Mouse (Mus musculus) lung, adult 18-20 months (tissue): ENCODE results near the gene Anxa7.

ENCODE experiments used
- DNase-seq, 2 experiments: peaks; one replicate each; pipeline ENCODE4 v3.0.0; 2022; ENCODE audit warnings: mixed read lengths in 2 of 2

Anxa7 gene

DNA sequence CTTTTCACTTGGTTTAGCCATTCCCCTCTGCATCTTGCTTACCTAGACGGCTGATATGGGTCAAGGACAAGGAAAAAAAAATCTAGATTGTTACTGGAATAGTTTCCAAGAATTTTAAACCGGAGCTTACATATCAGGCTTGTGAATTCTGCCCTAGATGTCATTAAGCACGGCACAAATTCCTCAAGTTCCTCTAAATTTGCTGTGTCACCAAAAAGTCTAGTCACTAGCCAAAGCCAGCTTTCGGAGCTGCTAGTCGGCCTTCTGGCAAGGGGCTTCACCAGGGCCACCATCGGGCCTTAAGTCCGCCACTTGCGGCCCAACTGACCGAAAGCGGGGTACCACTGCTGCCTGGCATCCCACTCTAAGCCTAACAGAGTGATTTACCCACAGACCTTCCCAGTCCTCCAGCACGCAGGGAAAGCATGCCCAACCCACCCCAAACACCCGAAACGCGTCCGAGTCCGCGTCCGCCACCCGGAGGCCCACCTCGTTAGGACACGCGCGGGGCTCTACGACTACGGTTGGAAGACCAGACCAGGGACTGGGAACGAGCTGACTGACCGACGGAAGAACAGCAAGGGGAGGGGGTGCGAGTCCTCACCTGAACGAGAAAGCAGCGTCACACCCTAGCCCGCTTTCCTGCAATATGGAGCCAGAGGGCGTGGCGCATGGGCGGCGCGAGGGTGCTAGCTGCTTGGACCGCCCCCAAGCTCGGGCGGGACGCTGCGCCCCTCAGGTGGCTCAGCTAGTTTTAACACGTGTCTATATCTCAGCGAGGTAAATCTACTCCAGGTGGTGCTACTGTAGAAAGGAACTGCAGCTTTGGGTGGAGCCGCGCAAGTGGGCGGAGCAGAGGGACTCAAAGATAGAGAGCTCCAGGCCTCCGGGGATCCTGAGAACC is at the start of gene Anxa7:
Anxa7 (minus strand) TSS at position 843 of the 904 bp plus-strand sequence.
- DNase-seq, result peak; percentile 89 to 92

DNA sequence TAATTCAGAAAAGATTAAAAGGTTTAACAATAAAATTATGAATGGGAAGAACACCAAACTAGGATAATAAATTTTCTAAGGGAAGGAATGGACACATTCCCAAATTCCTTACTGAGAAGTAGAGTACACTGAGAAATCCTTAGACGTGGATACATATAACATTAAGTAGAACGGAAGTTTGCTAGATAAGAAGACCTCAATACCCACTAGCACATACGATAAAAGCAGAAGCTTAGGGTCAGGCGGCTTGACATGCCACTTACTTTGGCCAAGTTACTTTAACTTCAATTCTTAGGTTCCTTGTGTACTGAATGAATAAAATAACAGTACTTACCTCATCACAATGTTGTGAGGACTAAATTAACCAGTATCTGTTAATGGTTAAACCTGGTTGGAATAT is 49.7 kb upstream of the Anxa7 start:
- no peak for DNase-seq

DNA sequence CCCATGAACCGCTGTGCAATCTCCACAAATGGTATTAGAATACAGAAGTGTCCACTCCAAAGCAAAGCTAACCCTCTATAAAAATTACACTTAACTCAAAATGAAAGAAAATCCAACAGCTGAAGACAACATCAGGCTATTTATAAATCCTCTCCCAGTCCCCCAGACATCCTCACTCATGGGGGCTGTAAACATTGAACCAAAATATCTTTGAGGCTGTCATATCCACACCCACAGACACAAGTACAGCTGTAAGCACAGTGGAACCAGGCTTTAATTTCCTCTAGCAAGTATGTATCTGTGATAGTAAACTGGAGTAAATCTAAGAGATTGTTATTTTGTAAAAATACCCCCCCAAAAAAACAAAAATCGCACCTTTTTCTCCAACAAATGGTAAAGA is 40.2 kb upstream of the Anxa7 start:
- DNase-seq, result no peak

DNA sequence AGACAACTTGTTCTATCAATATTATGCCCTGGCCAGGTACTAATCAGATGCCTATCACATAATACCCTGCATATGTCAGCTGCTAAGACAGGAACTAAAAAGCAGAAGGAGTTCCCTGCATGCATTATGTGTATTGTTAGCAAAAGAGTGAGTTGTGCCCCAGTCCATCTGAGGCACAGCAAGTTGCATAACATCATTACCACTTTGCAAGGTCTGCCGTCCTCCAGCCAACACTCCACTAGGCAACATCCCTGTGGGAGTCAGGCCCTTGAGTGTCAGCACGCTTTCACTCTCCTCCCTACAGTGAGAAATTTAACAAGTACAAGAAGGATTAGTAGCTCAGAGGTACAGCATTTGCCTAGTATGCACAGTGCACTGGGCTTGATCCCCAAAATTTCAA is 28.5 kb upstream of the Anxa7 start:
- DNase-seq, result no peak

DNA sequence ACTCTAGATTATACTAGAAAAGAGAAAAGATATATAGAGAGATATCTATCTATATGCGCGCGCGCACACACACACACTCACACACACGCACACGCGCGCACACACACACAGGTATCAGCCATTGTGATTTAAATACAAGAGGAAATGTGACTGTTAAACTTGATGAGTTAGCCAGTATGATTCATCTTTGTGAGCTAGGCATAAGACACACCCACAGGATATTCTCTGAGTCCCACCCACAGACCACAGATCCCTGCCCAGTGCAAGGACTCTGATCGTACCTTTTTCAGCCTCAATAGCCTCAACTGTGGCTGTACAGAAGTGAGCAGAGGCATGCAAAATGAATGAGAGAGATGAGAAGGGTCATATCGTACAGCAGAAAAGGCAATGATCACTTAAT is 23.0 kb upstream of the Anxa7 start:
- no peak for DNase-seq

DNA sequence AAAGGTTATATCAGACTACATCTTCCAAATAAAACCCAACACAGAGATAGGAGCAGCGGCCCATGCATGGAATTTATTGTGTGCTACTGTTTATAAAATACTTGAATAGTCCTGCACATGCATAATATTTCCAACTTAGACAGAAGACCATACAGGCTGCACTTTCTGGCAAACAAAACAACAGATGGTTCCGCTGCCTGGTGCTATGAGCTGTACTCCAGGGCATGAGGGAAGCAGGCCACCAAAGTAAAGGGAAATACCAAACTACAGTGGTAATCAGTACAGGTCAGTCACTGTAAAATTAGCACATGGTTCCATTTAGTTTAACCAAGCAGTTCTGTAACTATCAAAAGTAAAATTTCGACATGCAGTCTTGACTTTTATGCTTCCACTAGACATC is 20.0 kb upstream of the Anxa7 start:
- DNase-seq, result no peak

DNA sequence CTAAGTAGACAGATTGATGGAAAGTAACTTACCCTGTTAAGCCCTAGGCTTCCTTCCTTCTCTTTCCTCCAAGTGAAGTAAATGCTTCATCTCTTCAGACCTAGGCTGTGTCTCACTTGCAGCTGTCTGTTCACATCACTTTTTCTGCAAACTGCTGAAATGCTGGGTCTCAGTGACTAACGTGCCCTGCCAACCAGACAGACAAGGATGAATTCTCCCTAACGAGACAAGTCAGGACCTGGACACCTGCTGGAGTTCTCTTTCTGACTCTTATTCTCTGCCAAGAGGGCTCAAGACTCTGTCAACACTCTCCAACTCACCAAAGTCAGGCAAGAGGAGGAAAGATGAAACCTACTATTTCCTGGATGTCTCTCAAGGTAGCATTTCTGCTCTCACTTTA is 16.7 kb upstream of the Anxa7 start, which contains the start of gene Mss51:
Mss51 (minus strand) TSS at position 299 of the 400 bp plus-strand sequence.
- no peak for DNase-seq

DNA sequence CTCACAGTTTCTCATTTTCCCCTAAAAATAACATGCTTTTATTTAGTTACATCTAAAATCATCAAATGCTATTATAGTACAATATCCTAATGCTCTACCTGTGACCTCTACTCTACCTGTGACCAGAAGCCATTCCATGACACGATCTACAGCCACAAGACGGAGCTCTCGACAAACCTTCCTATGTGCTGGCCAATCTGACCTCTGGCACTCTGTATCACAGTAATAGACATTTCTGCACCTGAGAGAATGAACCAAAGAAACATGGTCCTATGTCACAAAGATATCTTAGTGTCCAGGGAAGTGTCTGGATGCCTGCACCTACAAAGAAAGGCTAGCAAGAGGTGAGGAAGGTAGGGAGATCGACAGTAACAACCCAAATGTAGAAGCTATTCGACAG is 6.1 kb upstream of the Anxa7 start:
- DNase-seq, result no peak

DNA sequence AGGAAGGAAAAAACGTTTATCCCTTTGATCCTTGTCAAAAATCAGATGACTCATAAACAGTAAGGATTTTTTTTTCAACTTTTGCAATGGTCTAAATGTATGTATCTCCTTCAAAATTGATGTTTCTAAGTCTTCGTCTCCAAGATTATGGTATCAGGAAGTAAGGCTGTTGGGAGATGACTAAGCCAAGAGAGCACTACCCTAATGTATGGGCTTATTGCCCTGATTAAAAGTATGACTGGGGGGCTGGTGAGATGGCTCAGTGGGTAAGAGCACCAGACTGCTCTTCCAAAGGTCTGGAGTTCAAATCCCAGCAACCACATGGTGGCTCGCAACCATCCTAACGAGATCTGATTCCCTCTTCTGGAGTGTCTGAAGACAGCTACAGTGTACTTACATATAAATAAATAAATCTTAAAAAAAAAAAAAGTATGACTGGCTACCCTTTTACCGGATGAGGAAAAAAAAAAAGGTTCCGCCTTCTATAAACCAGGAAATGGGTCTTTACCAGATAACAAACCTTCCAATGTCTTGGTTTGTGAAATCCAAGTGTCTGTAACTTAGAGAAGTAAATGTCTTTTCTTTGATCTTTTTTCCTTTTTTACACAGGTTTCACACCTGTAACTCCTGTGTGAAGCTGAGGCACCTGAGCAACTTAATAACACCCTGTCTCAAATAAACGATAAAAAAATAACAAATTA is 2.3 kb upstream of the Anxa7 start:
- no peak for DNase-seq

DNA sequence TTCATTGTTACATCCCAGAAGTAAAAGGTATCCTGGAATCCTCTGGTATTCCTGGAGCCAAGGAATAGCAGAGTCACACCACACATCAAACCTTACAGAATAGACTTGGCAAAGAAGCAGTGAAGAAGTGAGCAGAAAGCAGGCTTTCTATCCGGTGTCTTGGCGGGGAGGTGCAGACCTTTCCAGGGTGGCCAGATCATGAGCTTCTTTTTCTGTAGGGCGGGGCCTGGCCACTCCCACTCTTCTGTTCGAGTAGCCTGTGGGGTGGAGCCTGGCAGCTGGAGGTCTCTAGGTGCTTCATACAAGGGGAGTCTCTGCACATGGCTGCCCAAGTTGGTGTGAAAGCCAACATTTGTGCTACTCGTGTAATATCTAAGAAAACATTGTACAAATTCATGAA is 1.3 kb upstream of the Anxa7 start:
- peak; percentile 41 to 46 for DNase-seq

DNA sequence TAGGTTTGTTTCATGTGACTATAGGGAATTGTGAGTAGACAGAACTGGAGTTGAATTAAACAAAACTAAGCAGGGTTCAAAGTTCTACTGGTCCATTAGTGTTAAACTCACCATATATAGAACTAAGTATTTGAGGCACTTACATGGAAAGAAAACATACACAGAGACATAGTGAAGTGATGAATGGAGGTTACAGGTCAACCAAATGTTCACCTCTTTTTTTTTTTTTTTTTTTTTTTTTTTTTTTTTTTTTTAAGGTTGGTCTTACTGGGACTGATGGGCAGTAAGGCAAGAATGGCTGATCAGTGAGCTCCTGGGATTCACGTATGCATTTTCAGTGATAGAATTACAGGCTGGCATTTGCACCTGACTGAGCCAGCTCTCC is 254 bp upstream of the Anxa7 start:
- no peak for DNase-seq

DNA sequence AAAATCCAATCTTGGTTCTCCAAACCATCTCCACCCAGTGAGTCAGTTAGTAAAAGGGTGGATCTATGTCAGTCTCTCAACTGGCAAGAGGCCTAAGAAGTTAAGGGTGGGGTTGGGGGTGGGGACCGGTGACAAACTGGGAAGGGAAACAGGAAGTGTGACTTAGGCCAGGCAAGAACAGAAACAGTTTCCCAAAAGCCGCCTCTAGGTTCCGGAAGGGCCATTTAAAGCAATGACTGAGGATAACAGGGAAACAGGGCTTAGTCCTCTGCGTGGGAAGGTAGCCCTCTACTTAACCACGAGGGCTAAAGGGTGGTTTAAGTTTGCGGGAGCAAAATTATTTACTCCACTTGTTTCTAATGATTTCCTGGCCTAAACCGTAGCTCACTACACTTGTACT is 1.1 kb downstream of the Anxa7 start:
- peak; percentile 71 to 82 for DNase-seq

DNA sequence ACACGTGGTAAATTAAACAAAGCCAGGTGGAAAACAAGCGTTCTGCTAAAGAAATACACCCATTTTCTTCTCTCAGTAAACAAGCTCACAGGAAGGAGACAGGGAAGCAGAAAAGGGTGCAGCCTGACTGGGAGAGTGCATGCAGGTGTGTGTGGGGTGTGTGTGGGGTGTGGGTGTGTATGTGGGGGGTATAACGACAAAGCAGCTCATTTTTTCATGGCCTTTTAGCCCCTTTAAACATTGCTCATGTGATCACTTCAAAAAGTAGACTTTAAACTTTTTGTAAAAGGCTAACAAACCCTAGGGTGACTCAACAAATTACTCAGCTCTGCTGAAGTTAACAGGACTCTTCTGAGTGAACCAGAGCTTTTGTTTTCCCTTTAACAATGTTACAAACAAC is 1.5 kb downstream of the Anxa7 start:
- no peak for DNase-seq

DNA sequence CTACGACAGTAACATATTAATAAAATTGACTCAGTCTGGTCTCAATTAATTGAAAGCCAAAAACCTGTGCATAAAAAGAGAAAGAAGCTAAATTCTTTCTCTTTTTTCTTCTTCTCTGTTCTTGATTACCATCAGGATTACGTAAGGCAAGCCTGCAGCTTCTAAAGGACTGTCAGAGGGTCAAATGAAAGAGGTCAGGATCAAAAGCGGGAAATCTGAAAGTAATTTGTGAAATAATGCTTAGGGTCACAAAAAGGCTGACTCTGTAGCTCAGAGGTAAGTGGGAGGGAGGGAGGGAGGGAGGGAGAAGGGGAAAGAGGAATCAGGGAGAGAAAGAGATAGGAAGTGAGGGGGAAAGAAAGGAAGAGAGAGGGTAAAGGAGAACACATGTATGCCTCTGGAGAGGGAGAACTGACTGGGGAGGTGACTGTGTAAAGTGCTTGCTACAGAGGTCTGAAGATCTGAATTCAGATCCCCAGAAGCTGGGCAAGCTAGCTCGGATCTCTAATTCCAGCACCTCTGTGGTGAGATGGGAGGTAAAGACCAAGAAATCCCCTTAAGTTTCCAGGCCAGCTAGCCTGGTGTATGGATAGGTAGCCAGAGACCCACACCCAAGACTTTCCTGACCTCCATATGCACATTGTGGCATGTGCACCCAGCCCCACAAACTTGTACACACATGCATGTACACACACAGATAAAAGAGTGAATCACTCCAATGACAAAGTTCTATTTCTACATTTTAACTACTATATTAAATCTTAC is 2.5 kb downstream of the Anxa7 start:
- DNase-seq, result no peak

DNA sequence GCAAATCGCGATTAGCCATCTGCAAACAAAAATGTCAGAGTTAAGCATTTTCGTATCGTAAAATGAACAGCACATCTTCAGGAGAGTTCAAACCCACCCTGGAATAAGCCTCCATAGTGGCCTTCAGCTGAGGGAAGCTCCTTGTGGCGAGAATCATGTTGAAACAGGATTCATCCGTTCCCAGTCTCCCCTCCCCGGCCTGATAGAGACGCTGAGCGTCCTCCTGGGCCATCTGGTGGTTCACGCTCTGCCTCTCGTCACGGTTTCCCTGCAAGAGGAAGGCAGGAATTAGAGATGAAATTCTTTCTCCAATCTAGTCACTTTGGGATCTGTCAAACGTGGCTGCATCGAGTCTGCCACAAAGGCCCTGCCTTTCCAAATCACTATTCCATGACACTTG is 19.7 kb downstream of the Anxa7 start:
- DNase-seq, result no peak

DNA sequence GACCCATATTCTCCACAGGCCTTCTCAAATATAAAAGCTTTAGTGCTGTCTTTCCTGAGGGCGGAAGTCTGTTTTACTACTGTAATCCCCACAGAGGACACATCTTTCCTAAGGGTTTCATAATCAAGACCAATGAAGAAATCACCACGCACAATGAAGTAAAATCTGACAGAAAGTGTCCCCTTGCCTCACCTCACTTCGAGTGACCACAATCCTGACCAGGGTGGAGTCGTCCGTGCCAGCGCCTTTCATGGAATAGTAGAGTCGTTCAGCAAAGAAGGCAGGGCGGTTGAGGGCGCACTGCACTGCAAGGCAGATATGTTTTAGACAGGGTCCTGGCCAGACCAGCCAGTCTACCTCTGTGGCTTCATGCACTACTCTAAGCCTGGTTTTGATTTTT is 21.6 kb downstream of the Anxa7 start:
- DNase-seq, result no peak

DNA sequence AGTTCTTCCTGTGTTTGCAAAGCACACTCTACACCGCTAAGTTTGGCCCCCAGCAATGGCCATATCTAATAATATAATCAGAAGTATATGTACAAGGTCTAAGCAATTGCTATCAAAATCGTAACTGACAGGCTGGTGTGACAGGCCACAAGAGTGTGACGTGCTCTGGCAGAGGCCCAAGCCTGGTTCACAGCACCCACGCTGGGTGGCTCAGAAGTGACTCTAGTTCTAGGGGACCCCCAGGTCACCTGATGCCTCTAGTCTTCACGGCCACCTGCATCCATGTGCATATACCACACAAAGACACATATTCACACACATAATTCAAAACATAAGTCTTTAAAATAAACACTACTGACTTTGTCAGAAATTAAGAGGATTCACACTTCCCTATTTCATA is 27.0 kb downstream of the Anxa7 start:
- no peak for DNase-seq

DNA sequence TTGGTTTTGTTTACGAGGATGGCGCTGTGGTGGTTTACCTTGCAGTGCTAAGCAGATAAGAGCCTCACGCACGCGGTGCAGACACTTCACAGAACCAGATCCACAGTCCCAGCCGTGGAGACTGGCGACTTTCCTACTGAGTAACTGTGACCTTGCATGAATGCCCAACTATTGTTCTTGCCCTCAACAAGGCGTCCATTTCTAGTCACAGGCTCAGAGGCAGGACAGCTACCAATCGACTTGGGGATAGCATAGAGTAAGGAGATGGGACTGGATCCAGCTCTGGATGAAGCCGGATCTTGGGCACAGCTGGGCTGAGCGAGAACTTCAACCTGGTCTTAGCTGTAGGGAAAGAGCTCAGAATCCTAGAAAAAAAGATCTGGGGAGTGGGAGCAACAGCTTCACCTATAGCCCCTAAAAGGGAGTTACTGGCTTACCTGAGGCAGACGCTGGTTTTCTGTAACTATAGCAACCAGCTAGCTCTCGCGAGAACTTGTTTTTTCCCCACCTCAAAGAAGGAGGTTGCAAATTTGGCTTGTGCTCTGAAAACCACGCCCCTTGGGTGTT is 28.1 kb downstream of the Anxa7 start, which contains the start of gene Cfap70:
Cfap70 (minus strand) TSS at position 462 of the 567 bp plus-strand sequence.
- peak; percentile 68 to 78 for DNase-seq

DNA sequence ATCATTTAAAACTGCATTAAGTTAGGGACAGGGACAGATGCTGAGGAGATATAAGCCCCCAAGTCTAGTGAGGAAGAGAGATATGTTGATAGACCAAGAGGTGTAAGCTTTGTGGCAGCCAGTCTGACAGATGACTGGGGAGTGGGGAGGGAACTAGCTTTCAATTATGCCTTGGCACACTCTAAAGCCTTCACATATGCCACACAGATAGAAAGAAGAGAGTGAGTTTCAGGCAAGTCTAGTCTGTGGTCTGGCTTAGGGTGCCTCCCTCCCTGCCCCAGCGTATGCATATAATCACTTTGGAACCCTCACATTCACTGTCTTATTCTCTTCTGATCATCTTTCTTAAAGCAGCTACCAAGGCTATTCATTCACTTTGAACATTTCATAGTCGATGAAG is 28.6 kb downstream of the Anxa7 start:
- DNase-seq, result no peak

DNA sequence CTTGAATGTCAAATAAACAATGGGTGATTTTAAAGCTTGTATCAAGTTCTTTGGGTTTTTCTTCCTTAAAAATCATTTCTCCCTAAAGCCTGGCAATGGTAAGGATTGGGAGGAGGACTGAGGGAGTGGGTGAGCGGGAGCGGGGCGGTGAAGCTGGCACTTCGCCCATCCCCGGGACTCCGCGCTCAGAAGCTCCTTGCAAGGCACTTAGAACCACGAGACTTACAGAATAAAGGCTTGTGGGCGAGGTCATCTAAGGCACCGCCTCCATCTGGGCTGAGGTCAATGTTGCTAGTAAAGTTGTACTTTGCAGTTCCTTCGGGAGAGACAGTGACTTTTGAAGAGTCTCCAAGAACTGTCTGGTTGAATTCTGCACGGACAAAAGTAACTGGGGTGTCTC is 32.7 kb downstream of the Anxa7 start:
- DNase-seq, result peak in 1 of 2 experiments; percentile 10

DNA sequence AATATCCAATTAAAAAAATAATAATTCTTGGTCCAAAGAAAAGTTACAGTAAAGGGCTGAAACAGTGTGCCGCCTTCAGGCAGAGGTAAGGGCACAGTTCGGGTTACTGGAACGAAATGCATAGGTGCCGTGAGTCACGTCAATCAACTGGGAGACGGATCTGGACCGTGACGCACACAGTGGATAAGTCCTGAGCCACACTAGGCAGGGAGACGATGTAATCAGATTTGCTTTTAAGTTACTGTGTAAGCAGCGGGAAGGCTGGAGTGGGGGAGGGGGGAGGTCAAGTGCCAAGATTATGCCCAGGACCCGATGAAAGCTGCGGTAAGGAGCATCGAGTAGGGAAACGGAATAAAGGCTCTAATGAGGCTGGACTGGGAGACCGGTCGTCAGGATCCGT is 37.7 kb downstream of the Anxa7 start:
- DNase-seq, result no peak

DNA sequence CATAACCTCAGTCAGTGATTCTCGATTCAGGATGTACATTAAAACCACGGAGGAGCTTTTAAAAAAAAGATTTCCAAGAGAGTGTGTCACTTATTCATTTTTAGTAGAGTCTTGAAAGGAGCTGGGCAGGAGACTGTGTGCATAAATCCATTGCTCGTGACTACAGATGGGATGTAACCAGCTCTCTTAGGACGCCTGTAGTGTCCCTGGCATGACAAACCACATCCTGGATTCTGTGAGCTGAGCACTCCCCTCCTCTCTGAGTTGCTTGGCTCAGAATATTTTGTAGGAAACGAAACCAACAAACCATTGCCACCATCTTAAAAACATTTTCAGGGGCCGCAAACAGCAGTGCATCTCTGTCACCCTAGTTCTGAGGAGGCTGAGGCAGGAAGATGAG is 43.0 kb downstream of the Anxa7 start:
- no peak for DNase-seq

DNA sequence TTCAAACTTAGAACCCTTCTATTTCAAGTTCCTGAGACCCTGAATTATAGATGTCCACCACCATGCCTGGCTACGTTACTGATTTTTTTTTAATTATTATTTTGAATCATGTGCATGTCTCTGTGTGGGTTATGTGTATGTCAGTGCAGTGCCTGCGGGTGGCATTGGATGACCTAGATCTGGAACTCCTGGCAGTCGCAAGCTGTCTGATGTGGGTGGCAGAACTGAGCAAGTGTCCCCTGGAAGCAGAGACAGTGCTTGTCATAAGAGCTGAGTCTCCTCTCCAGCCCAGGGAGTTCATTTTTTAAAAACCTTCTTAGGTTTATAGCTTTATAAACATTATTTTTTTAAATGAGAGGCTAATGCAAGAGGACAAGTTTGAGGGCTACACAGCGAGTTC is 47.5 kb downstream of the Anxa7 start:
- DNase-seq, result no peak
